Mouse (Mus musculus) left cerebral cortex, postnatal 10 days (tissue): ENCODE measurements around the gene Ly6g6e. TPM values are rescaled to one million over a fixed set of nuclear protein-coding genes. Genes with fewer than 3 reads are reported as not detected.

Experiments used
- DNase-seq, 2 experiments: peaks; one replicate each; pipeline ENCODE4 v3.0.0; 2021 to 2022; ENCODE audit warnings: low spot score in 2 of 2, mixed read lengths in 1 of 2; ENCODE audit errors: extremely low spot score in 1 of 2
- intact Hi-C: fragments of 180-260 bp; cut with DNase I; formaldehyde crosslinking; loops from one replicate; pipeline ENCODE4 v1.15.1; 2025
- total RNA-seq, 2 experiments: library from RNA; stranded (reverse); gene quantifications; 2 replicates each; pipeline ENCODE4 v1.2.3; 2021

The Ly6g6e gene
- total RNA-seq, 2 experiments from 2014 or later: 1.6 to 2.3 TPM

DNA sequence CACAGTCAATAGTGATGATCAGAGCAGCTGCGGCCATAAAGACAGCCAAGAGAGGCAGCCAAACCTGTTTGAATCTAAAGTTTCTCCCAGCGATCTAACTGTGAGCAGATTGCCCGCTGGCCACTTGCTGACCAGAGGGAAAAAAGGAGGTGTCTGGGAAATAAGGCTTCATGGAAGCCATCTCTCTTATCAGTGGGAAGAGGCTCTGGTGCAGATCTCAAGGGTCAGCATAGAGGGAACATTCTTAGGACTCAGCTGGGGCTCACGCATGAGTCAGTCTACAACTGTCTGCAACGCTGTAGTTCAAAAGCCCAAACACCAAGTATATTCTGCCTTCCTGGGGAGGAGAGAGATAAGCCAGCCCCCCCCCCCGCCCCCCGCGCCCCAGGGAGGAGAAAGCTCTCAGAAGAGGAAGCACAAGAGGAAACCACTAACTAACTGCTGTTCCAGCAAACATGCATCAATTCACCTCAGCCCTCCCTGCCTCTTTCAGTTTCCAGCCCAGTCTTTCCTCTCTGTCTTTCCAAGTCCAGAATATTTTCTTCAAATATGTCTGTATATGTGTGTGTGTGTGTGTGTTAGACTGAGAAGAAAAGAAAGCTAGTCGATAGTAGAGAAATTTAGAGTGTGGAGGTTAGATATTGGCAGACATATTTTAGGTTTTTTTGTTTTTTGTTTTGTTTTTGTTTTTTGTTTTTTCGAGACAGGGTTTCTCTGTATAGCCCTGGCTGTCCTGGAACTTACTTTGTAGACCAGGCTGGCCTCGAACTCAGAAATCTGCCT is 28.4 kb upstream of the Ly6g6e start:
- intact Hi-C loops: no loop called here
- DNase-seq: no peak

DNA sequence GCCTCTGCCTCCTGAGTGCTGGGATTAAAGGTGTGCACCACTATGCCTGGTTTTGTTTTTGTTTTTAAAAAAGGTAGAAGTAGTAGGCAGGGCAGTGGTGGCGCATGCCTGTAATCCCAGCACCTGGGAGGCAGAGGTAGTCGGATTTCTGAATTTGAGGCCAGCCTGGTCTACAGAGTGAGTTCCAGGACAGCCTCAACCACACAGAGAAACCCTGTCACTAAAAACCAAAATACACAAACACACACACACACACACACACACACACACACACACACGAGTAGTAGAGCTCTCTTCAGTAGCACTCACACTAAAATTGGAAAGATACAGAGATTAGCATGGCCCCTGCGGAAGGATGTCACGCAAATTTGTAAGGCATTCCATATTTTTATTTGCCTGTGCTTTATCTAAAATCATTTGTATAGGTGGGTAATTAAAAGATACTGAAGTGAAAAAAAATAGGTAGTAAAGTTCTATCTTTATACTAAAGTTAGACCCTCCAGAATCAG is 27.7 kb upstream of the Ly6g6e start:
- DNase-seq: no peak
- intact Hi-C loops: no loop called here

DNA sequence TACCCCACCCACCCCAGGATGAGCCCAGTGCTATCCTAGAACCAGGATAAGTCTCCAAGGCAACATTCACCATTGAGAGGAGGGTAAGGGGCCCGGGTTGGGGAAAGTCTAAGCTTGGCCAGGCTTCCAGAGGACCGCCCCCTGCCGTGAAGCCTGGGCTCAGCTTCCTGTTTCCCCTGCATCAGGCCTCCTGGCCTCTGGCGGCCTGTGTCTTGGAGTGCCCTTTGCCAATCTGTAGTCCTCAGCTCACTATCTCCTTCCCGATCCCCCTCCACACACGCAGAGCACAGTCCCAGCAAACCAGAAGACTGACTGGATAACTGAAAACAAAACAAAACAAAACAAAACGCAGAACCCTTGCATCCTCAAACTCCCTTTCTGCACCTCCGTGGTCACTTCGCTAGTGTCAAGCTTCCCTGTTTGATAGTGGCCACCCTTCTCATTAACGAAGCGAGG is 27.1 kb upstream of the Ly6g6e start, which contains the start of gene Clic1:
Gene Clic1 (plus strand): TSS at position 406 of the 456 bp plus-strand sequence.
- DNase-seq: peak in 1 of 2 experiments; percentile 83
- intact Hi-C loops: no loop called here

DNA sequence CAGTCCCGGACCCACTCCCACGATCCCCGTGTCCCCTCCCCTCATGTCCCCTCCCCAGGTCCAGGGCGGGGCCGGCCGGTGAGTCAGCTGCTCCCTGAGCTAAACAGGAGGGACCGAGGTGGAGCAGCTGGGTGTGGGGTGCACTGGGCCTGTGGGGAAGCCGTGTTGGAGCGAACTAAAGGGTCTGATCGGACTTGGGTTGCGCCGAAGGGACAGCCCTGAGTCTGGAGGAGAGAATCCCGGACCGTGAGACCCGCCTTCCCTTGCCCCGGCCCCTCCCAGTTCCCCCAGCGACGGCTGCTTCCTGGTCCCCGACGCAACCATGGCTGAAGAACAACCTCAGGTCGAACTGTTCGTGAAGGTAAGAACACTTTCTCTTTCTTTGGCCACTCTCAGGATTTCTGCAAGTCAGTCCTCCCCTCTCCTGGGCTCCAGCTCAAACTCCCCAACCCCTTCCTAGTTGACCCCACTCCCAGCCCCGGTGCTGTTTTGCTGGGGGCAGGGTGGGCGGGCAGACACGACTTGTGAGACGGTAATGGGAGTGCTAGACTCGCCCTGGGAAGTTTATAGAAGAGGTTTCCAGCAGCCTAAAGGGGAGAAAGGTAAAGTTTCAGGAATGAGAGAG is 26.5 kb upstream of the Ly6g6e start:
- peak in 1 of 2 experiments; percentile 87 for DNase-seq

DNA sequence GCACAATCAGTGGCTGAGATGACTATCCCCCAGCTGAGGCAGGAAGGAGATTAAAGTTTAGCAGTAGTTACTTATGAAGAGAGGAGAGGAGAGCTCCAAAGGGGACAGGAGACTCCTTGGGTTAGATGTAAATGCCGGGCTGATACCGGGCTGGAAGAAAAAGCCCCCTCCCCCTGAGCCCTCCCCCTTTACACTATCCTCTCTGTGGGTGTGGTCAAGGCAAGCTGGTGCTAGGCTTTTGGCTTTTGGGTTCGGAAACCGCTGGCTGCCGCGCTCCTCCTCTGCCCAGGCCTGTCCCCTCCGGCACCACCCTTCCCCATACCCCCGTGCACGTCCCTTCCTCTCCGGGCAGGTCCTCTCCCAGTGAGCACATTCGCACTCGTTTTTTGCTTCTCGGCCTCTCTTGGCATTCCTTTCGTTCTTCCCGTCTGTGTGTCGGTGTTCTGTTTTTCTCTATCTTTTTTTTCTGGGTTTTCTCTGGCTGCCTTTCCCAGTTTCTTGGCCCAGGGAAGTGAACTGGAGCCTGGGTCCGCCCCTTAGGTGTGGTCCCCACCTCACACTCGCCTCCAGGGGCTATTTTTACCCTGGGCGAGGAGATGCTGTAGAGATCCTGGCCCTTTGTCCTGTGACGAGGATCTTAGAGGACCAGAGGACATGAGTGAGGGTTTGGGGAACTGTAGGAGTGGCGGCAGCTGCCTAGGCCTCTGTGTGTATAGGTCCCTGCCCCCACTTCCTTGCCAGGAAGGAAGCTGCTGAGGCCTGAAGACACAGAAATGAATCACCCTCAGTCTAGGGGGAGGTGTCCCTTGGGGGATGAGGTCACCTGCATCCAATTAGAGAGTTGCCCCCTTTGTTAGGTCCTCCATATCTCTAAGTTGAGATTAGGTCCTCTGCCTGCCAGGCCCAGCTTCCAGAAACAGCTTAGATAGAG is 25.3 kb upstream of the Ly6g6e start:
- intact Hi-C loops: no loop called here
- DNase-seq: peak in 1 of 2 experiments; percentile 85

More for the DNA sequence above, 26.5 kb upstream of the Ly6g6e start:
- intact Hi-C loops: no loop called here

DNA sequence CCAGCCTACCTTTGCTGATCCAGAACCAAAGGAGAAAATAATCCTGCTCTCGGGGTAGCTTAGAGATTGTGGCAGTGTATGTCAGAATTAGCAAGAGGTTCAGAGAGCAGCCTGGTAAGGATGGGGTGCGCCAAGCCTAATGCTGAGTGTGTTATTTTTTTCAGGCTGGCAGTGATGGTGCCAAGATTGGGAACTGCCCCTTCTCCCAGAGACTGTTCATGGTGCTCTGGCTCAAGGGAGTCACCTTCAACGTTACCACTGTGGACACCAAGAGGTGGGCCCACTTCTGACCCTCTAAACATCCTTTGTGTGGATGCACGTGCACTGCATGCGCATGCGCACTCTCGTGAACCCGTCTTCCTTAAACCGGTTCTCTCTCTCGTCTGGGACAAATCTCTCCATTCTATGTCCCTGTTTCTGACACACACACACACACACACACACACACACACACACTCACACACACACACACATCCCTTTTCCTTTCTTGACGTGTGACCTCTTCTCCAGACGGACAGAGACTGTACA is 24.4 kb upstream of the Ly6g6e start:
- DNase-seq: no peak
- intact Hi-C loops: no loop called here

DNA sequence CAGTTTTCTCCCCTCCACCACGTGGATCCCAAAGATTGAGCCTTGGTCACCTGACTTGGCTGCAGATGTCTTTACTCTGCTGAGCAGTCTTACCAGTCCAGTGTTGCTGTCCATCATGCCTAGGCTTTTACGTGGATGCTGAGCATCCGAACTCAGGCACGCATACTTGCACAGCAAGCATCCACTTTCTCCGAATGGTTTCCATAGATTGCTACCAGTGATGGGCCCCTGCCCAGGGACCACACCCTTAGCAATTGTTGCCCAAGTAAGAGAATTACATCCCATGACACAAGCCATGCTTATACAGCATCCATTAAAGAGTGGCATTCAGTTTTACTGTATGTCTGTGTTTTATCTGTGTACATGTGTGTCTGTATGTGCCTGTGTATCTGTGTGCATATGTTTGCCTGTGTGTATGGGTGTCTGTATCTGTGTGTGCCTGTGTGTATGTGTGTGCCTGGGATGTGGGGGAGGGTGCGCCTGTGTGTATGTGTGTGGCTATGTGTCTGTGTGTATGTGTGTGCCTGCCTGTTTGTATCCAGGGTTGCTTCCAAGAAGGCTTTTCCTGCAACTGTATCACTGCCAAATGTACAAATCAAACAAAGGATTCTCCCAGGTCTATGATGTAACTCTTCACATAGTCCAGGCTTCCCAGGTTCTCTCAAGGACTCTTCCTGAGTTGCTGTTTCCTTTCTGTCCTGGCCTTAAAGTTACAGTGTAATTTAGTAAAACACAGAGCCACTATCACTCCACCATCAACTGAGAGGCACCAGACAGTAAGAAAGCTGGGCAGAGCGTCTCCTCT is 20.8 kb upstream of the Ly6g6e start:
- intact Hi-C loops: loop anchor here (5.0 kb wide), 1 partner anchor 34 kb away; no protein-coding TSS in a partner anchor
- no peak for DNase-seq

DNA sequence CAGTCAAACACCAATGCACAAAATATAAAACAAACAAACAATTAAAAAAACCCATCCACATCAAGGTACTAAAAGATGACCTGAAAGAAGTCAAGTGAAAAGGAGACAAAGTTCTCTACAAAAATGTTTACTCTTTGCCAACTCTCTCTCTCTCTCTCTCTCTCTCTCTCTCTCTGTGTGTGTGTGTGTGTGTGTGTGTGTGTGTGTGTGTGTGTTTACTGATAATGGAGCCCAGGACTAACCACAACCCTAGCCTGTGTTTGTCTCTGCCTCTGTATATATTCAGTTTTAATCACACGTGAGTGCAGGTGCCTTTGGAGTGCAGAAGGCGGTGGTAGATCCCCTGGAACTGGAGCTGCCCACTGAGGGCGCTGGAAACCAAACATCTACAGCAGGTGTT is 19.6 kb upstream of the Ly6g6e start:
- no peak for DNase-seq

DNA sequence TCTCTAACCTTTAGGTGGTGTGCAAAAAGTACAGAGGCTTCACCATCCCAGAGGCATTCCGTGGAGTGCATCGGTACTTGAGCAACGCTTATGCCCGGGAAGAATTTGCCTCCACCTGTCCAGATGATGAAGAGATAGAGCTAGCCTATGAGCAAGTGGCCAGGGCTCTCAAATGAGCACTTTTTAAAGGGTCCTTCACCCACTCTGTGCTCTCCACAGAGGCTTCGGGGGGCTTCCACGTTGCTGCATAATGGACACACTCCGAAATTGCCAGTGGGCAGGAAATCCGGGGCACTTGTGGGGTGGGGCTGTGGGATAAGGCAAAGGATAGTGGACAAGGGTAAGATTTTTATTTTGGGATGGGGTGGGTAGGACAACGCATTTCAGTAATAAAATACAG is 18.4 kb upstream of the Ly6g6e start:
- intact Hi-C loops: loop anchor here (5.0 kb wide), 1 partner anchor 36 kb away; no protein-coding TSS in a partner anchor
- no peak for DNase-seq

More for the DNA sequence above, 19.6 kb upstream of the Ly6g6e start:
- intact Hi-C loops: loop anchor here (5.0 kb wide), 1 partner anchor 35 kb away; no protein-coding TSS in a partner anchor

DNA sequence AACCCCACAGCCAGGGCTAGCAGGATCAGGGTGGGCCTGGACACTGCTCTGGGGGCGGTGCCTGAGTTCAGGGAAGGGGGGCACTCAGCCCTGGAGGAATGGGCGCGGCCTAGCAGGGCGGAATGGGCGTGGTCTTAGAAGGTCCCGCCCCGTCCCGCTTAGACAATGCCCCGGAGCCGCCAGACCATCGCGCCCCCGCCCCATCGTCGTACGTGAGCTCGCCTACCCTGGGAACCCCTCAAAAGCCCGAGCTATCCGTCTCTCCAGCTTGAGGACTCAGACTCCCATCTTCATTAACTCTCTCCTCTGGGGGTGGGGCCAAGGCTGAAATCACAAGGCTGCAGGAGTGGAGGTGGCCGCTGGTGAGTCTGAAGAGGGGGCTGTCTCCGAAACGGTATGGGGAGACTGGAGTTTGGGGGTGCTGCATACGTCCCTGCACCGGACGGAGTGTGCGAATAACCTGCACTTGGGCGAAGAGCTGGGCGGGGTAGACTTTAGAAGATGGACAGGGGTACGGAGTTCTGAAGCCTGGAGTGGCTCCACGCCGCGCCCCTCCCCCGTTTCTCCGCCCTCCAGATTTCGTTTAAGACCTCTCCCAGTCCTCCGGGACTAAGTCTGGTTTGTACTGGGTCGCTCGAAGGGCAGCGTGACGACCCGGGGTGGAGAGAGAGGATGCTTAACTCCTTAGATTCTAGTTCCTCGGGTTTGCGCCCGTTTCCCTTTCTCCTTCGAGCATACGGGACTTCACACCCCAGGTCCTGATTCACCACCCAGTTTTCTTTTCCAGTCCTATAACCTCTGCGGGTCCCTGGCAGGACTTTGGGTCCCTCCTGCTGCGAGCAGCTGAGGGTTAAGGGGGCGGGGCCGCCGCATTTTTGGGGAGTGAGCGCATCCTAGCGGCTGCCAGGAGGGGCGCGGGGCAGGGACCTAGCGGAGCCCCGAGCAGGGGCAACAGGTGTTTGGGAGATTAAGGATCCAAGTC is 17.5 kb upstream of the Ly6g6e start, which contains the start of gene Ddah2:
Gene Ddah2 (plus strand): TSS at position 125 of the 982 bp plus-strand sequence.
- intact Hi-C loops: loop anchor here (5.0 kb wide), 1 partner anchor 37 kb away; no protein-coding TSS in a partner anchor

DNA sequence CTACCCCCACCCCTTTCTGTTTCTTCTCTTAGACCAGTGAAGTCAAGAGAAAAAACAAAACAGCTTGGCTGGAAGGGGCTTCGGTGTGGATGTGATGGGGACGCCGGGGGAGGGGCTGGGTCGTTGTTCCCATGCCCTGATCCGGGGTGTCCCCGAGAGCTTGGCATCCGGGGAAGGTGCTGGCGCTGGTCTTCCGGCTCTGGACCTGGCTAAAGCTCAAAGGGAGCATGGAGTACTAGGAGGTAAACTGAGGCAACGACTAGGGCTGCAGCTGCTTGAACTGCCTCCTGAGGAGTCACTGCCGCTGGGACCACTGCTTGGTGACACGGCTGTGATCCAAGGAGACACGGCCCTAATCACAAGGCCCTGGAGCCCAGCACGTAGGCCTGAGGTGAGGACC is 16.6 kb upstream of the Ly6g6e start:
- intact Hi-C loops: no loop called here
- no peak for DNase-seq

More for the DNA sequence above, 17.5 kb upstream of the Ly6g6e start, which contains the start of gene Ddah2:
- DNase-seq: peak; percentile 74 to 94

DNA sequence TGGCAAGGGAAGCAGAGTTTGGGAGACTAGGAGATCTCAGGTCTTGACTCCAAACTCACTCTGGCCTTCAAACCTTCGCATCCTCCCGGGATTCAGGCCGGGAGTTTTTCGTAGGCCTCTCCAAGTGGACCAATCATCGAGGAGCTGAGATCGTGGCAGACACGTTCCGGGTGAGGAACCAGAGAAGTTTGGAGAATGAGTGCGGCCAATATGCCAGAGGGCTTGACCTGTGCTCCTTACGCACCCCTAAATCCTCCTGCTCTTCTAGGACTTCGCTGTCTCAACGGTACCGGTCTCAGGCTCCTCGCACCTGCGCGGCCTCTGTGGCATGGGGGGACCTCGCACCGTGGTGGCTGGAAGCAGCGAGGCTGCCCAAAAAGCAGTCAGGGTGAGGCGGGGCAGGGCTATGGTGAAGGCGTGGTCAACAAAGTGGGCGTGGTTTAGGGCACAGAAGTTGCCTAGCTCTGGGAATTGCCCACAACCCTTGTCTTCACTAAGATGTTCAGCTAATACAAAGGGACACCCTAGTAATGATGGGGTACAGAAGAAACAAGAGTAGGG is 15.9 kb upstream of the Ly6g6e start:
- intact Hi-C loops: no loop called here

DNA sequence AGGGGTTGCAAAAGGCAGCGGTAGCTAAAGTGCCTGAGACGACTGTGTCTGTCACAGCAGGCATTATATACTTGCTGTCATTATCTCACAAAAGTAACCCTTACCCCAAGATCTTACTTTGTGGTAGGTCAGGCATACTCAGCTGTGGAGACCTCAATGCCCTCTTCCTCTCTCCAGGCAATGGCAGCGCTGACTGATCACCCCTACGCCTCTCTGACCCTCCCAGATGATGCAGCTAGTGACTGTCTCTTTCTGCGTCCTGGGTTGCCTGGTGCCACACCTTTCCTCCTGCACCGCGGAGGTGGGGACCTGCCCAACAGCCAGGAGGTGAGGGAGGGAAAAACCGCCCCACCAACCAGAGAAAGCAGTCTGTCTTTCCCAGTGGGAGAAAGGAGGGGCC is 15.4 kb upstream of the Ly6g6e start:
- intact Hi-C loops: no loop called here

More for the DNA sequence above, 15.9 kb upstream of the Ly6g6e start:
- DNase-seq: no peak

DNA sequence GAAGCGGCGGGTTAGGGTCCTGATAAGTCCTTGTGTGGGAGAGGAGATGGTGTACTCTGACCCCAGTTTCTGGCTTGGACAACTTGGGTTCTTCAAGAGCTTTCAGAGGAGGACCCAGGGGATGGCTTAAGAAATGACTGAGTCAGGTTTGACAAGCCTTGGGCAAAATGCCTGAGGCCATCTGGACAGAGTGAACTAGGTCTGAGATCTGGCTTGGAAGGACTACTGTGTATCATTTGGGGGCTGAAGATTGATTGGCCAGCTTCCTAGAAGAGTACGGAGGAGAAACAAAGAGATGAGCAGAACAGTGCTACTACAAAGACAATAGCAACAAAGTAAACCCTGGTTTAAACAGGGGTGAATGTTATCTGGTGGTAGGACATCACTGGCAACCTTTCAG is 13.2 kb upstream of the Ly6g6e start:
- intact Hi-C loops: no loop called here
- DNase-seq: no peak

More for the DNA sequence above, 15.4 kb upstream of the Ly6g6e start:
- no peak for DNase-seq

DNA sequence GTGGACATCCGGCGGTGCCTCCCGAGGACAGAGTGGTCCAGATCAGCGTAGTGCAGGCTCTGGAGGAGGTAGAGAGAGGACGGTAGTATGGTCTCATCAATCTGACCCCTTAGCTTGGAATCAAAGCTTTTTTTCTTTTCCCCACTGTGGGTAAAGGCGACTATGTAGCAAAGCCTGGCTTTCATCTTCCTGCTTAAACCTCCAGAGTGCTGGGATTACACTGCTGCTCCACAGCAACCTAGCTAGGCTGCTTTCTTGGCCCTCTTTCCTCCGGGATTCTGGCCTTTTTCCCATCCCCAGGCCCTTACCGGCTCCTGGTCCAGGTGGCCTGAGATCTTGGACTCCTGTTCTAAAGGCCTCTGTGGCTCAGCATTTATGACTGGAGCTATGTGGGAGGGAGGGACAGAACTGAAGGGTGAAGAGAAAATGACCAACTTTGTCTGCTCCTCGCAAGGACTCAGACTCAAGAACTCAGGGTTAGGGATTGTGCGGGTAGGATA is 12.3 kb upstream of the Ly6g6e start:
- no peak for DNase-seq
- intact Hi-C loops: no loop called here
